Mouse (Mus musculus): ENCODE data around the gene Ino80e. TPM values are rescaled to one million over a fixed set of nuclear protein-coding genes. Genes with fewer than 3 reads are reported as not detected.
"Not testable (repeated sequence)": the region's sequence is repeated elsewhere in the genome, so short reads cannot be mapped to it uniquely, and the experiment has no call there.

Gene Ino80e
- total RNA-seq (2017) = 19.2 to 46.1 TPM (median 34.5 TPM) in 3 replicates

- ATAC-seq (replicated peaks; ENCODE audit: insufficient number of reproducible peaks, low FRiP score, low TSS enrichment, poor library complexity, severe bottlenecking) = peak; percentile 47
Measured at GRCm38 (mm10) chr7:126862147-126862784, at the start of gene Ino80e. Ino80e (minus strand) TSS chr7:126862377.

GRCm38 (mm10) chr7:126905590-126905989 lies 43.4 kb upstream of the Ino80e start:
- ATAC-seq (replicated peaks; ENCODE audit: insufficient number of reproducible peaks, low FRiP score, low TSS enrichment, poor library complexity, severe bottlenecking) = no peak

- not testable (repeated sequence) for ATAC-seq (replicated peaks; ENCODE audit: insufficient number of reproducible peaks, low FRiP score, low TSS enrichment, poor library complexity, severe bottlenecking)
Measured at GRCm38 (mm10) chr7:126899781-126900180, 37.6 kb upstream of the Ino80e start.

GRCm38 (mm10) chr7:126898102-126898990 lies 36.2 kb upstream of the Ino80e start:
- ATAC-seq (replicated peaks; ENCODE audit: insufficient number of reproducible peaks, low FRiP score, low TSS enrichment, poor library complexity, severe bottlenecking) = peak; percentile 91

- ATAC-seq (replicated peaks; ENCODE audit: insufficient number of reproducible peaks, low FRiP score, low TSS enrichment, poor library complexity, severe bottlenecking) = peak; percentile 83
Measured at GRCm38 (mm10) chr7:126897390-126898101, 35.4 kb upstream of the Ino80e start.

- no peak for ATAC-seq (replicated peaks; ENCODE audit: insufficient number of reproducible peaks, low FRiP score, low TSS enrichment, poor library complexity, severe bottlenecking)
Measured at GRCm38 (mm10) chr7:126896912-126897311, 34.7 kb upstream of the Ino80e start.

- no peak for ATAC-seq (replicated peaks; ENCODE audit: insufficient number of reproducible peaks, low FRiP score, low TSS enrichment, poor library complexity, severe bottlenecking)
Measured at GRCm38 (mm10) chr7:126888852-126889251, 26.7 kb upstream of the Ino80e start.

- no peak for ATAC-seq (replicated peaks; ENCODE audit: insufficient number of reproducible peaks, low FRiP score, low TSS enrichment, poor library complexity, severe bottlenecking)
Measured at GRCm38 (mm10) chr7:126887281-126887680, 25.1 kb upstream of the Ino80e start.

GRCm38 (mm10) chr7:126884286-126885164 lies 22.3 kb upstream of the Ino80e start, which contains the start of gene Taok2:
Taok2 (minus strand) TSS chr7:126884703.
- peak; percentile 94 for ATAC-seq (replicated peaks; ENCODE audit: insufficient number of reproducible peaks, low FRiP score, low TSS enrichment, poor library complexity, severe bottlenecking)

- 0 out of 2 replicates have a peak, but pooled peaks have one; percentile 4 for ATAC-seq (replicated peaks; ENCODE audit: insufficient number of reproducible peaks, low FRiP score, low TSS enrichment, poor library complexity, severe bottlenecking)
Measured at GRCm38 (mm10) chr7:126883731-126884181, 21.6 kb upstream of the Ino80e start.

- ATAC-seq (replicated peaks; ENCODE audit: insufficient number of reproducible peaks, low FRiP score, low TSS enrichment, poor library complexity, severe bottlenecking) = no peak
Measured at GRCm38 (mm10) chr7:126881040-126881439, 18.9 kb upstream of the Ino80e start.

- no peak for ATAC-seq (replicated peaks; ENCODE audit: insufficient number of reproducible peaks, low FRiP score, low TSS enrichment, poor library complexity, severe bottlenecking)
Measured at GRCm38 (mm10) chr7:126877239-126877638, 15.1 kb upstream of the Ino80e start.

GRCm38 (mm10) chr7:126870520-126870891 lies 8.3 kb upstream of the Ino80e start:
- ATAC-seq (replicated peaks; ENCODE audit: insufficient number of reproducible peaks, low FRiP score, low TSS enrichment, poor library complexity, severe bottlenecking) = no peak

GRCm38 (mm10) chr7:126869780-126870519 lies 7.8 kb upstream of the Ino80e start:
- no peak for ATAC-seq (replicated peaks; ENCODE audit: insufficient number of reproducible peaks, low FRiP score, low TSS enrichment, poor library complexity, severe bottlenecking)

GRCm38 (mm10) chr7:126868003-126868402 lies 5.8 kb upstream of the Ino80e start:
- ATAC-seq (replicated peaks; ENCODE audit: insufficient number of reproducible peaks, low FRiP score, low TSS enrichment, poor library complexity, severe bottlenecking) = no peak

- ATAC-seq (replicated peaks; ENCODE audit: insufficient number of reproducible peaks, low FRiP score, low TSS enrichment, poor library complexity, severe bottlenecking) = no peak
Measured at GRCm38 (mm10) chr7:126867534-126867933, 5.4 kb upstream of the Ino80e start.

- no peak for ATAC-seq (replicated peaks; ENCODE audit: insufficient number of reproducible peaks, low FRiP score, low TSS enrichment, poor library complexity, severe bottlenecking)
Measured at GRCm38 (mm10) chr7:126863791-126864190, 1.6 kb upstream of the Ino80e start.

All from monocyte, adult 5-6 weeks (primary cell).